Mouse (Mus musculus): ENCODE measurements at regions not wholly inside any gene's neighbourhood (a gene's known extent, or its start where the extent isn't known, plus 50 kb on each side); places are given as distances from the start of the nearest gene placed in this dataset.

DNA sequence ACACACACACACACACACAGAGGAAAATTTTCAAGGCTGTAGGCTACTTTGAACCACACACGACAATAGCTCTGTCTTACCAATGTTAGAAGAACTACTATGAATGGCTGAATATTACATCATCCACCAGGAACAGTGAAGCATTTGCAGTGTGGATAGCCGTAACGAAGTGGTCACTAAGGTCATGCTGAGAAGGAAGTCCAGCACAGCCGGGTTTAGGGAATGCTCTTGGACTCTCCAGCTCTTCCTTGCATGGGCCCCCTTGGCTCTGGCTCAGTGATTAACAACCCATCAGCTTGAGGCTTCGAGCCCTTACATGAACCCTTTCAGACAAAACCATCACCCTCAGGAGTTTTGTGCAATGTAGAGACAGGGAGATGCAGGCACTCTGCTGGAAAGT is 245.3 kb downstream of the Adamts20 start:
- DNase-seq (ENCODE audit: low read depth, low spot score) = no peak

DNA sequence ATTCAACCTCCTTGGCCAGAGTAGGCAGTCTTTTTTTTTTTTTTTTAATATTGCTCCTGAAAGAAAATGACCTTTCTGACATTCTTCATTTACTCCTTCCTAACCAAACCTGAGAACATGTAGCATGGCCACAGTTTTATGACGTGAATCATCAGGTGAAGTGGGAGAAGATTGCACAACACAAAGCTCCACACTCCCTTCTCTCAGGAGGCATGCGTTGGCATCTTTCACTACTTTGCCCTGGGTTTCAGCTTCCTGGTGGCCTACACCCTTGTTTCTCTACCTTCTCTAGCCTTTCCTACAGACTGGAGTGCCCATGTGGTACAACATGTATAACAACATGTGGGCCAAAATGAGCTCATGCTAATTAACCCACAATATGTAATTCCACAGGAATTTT is 248.5 kb downstream of the Adamts20 start:
- no peak for DNase-seq (ENCODE audit: low read depth, low spot score)

DNA sequence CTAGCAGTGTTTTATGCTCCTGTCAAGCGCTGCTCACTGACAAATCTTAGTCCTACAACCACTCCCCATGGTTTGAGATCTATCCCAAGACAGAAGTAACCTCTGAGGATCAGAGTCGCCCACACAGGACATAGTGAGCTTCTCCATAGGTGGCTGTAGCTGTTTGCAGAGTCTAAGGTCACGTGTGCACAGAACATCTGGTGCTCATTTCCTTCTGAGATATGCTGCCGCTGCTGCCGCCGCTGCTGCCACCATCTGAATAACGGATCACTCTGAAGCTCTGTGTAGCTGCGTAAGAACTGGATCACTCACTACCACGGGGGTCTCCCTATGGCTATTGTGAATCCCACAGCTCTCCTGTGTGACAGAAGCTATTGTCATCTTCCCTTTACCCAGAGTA is 250.8 kb downstream of the Adamts20 start:
- peak; percentile 64 for DNase-seq (ENCODE audit: low read depth, low spot score)

DNA sequence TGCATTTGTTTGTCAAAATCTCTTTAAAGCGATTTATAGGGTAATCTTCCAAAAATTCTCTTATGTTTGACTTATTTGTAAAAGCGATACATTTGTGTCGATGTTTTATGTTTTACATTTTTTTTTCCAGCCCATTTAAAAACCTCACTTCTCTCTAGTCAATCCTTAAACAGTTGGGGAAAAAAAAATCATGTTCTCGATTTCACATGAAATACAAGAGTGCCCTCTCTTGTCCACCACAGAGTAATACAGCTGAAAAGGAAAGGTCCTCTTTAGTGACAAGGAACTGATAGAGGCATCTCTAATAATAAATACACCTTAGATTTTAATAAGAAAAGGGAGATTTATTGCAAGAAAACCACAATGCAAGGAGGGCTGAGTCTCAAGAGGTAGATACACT is 251.8 kb downstream of the Adamts20 start:
- no peak for DNase-seq (ENCODE audit: low read depth, low spot score)

DNA sequence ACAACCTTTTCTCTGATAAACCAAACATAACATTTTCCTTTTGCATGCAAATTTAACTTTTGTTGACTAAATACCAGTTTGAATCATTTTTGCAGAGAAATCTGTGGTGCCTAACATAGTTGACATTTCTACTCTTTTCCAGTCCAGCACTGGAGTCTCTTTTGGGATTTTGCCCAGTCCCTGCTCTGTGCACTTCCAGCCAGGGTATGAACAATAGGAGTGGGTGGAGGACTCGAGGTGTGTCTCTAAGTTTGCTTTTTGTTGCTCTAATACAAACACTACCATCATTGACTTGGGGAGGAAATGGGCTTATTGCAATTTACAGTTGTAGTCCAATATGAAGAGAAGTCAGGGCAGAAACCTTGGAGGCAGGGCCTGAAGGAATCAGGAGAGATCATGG is 256.7 kb downstream of the Adamts20 start:
- no peak for DNase-seq (ENCODE audit: low read depth, low spot score)

DNA sequence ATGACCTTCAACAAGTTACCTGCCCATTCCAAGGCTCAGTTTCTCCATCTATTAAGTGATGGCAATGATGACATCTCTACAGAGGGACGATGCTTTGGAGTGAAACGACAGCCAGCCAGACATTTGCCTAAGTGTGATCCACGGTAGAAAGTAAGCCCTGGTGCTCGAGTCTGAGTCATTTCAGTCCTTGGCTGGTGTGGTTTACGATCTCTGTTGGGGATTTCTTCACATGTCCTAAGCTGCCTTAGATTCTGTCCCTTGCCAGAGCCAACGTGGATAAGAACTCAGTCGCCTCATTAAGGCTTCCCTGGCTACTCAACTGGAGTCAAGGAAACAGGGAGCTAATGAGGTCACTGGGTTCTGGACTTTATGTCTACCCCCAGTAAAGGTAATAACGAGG is 258.8 kb downstream of the Adamts20 start:
- DNase-seq (ENCODE audit: low read depth, low spot score) = no peak

DNA sequence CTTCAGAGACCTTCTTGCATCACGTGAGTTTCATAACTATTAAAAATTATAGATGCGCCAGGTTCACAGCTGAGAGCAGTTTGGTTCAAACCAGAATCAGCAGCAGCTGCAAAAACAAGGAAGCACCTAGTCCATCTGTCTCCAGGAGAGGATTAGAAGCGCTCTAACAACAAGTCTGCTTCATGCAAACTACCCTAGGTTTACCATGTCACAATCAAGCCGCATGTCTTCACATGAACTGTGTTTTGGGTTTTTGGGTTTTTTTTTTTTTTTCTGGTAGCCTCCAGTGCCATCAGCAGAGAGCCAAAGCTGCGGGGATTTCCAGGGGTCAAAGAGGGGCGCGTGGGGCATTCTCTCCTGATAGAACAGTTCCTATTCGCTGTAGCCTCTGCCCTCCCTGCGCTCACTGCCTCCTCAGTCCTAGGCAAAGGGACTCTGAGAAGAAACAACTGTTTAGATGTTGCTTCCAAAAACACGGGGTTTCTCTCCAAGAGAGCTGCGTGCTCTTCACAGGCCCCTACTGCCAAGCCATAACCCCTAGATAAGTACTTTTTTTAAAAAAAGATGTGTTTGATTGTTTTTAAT is 259.8 kb downstream of the Adamts20 start:
- no peak for DNase-seq (ENCODE audit: low read depth, low spot score)

DNA sequence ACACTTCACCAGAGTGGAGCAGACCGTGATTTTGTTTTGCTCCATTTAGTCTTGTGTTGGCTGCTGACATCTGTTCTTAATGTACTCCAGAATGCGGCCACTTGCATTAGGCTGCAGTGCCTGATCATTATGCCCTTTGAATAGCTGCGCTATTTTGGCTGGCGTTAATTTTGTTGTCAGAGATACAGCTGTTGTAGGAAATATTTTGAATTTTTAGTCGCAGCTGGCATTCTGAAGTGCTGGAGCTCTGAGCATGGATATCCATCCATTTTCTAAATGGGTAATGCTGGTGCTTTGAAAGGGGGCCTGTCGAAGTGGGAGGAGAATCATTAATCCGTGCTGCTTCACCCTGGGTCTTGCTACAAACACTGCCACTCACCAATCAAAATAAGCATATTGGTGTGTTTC is 275.1 kb downstream of the Adamts20 start:
- peak; percentile 65 for DNase-seq (ENCODE audit: low read depth, low spot score)

DNA sequence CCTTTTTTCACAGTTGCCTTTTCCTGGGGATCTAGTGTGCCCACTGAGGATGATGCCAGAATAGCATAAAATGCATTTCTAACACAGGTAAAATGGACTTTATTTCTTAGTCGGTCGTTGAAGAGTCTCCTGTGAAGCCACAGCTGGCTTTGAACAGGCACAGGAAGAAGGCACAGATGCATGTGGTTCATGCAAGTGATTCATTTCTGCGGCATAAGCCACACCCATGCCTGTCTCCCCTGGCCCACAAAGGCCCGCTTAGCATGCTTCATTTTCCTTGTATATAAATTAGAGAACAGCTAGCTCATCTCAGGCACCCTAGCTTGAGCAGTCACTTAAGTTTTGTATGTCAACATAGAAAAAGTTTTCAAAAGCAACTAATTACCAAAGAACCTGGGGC is 277.6 kb downstream of the Adamts20 start:
- DNase-seq (ENCODE audit: low read depth, low spot score) = no peak

DNA sequence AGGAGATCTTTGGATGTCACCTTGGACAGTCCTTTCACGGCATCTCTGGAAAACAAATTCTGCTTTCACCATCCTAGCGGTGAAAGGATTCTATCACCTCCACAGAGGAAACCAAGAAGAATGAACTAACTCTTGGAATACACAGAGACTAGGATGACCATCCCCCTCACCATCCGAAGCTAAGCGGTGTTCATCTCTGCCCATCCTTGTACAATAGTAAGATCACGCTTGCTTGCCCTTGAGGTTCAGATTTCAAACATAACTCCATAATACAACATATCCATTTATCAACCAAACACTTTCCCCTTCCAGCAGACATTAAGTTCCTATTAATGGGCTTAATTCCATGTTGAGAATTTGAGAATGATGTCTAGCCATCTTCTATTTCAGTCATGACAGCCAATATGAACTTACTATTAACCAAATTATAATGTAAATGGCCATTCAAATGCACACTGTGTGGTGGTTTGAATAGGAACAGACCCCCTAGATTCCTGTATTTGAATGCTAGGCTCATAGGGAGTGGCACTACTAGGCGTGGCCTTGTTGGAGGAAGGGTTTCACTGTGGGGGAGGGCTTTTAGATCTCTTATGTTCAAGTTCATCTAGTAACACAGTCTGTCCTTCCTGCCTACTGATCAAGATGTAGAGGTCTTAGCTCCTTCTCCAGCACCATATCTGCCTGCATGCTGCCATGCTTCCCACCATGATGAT is 281.4 kb downstream of the Adamts20 start:
- DNase-seq (ENCODE audit: low read depth, low spot score) = no peak

DNA sequence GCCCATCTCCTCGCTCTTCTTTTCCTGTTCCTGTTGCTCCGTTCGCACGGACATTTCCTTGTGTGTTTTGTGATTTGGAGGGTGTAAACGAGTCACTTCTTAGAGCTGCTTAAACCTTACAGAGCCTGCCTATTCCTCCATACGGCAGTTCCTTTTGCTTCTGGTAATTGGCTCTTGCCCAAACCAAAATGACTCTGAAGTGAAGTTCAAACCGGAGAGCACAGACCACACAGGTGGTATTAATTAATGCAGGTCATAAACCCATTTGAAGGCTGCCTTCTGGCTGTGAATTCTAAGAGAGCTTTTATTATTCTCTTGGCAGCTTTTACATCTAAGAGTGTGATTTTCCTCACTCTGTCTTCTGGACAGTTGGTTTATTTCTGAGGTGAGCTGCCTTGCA is 291.1 kb downstream of the Adamts20 start:
- DNase-seq (ENCODE audit: low read depth, low spot score) = peak; percentile 74

DNA sequence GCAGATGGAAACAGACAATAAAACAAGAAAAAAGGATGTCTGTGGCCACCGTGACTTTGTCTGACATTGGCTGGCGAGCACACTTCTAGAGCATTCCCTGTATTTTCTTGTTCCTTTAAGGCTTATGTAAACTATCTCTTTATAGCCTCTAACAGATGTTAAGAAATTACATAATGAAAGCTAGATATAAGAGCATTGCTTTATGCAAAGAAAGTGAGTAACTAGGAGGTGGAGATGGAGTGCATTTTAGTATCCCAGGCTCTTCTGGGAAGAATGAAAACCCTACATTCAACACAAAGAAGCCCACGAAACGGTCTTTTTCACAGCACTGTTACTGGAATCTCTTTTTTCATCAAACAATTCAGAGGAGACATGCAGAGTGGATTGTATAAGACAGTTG is 304.4 kb downstream of the Adamts20 start:
- no peak for DNase-seq (ENCODE audit: low read depth, low spot score)

DNA sequence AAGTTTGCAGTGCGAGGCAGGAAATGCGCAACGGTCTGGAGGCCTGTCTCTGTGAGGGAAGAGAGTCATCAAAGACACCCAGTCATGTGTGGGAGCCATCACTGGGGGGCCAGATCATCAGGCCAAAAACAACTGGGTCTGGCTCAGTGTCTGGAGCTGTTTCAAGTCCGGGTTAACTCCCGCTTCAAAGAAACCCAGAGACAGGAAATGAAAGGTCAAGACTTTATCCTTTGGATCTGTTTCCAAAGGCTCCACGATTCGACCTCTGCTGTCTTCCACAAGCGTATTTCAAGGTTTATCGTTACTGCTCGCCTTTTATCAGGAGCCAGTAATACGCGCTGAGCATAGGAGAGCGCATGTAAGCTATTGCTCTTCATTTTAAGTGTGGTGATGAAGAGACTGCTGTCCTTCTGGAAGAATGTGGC is 325.7 kb downstream of the Adamts20 start:
- DNase-seq (ENCODE audit: low read depth, low spot score) = peak; percentile 37

DNA sequence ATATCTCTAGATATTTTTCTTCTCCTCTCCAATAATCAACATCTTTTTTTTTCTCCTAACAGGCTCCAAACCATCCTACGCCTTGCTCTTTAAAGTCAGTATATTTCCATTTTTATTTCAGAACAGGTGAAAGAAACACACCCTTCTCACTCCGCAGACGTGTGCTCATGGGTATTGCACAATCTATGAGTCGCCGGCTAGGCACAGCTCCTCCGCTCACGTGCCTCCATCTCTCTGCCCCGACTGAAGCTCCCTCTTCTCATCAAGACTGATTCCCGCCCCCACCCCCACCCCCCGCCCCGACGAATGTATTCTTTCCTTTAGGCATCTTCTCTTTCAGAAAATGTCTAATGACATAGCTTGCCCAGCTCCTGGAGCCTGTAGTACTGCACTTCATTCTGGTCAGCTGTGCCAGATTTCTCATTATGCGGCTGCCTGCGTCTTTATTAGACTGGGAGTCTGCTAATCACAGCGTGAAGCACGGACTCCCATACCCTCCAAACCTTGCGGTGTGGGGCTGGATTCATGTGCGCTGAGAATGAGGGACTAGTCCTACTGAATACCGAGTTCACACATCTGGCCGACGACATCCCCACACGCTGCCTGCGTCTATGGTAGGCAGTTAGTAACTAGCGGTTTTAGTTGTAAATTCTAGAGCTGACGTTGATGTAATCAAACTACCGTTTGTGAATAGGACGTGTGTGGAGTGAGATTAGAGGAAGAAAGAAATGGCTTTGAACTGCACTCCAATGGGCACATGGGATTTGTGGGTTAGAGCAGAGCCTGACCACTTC is 327.9 kb downstream of the Adamts20 start:
- peak; percentile 45 for DNase-seq (ENCODE audit: low read depth, low spot score)

DNA sequence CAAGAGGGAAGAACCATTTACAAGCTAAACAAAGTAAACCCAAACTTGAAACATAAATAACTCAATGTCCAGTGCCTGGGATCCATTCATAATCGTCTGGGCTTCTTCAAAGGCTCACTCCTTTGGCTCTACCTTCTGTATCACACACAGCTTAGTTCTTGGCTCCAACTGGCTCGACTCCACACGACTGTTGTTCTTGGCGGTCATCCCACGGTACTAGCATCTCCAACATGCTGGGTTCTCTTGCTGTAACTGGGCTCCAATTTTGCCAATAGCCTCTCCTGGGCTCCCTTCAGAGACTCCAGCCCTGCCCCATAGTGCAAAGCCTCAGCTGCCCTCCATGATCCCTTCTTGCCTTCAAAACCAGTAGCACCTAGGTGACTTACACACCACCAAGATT is 352.4 kb downstream of the Adamts20 start:
- no peak for DNase-seq (ENCODE audit: low read depth, low spot score)

DNA sequence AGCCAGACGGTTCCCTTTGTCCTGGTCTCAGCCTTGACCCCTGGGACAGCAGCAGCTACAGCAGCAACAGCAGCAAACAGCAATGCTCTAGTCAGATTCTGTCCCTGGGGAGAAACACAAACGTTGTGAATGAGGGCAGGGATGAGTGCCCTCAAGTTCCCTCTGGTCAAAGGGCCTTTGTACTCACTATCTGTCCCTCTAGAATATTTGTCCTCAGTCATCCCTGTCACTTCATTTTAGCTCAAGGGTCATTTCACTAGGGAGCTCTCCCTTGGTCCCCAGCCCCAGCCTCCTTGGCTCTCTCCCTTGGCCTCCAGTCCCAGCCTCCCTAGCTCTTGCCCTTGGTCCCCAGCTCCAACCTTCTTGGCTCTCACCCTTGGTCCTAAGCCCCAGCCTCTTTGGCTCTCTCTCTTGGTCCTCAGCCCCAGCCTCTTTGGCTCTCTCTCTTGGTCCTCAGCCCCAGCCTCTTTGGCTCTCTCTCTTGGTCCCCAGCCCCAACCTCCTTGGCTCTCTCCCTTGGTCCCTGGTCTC is 358.0 kb downstream of the Adamts20 start:
- DNase-seq (ENCODE audit: low read depth, low spot score) = no peak

DNA sequence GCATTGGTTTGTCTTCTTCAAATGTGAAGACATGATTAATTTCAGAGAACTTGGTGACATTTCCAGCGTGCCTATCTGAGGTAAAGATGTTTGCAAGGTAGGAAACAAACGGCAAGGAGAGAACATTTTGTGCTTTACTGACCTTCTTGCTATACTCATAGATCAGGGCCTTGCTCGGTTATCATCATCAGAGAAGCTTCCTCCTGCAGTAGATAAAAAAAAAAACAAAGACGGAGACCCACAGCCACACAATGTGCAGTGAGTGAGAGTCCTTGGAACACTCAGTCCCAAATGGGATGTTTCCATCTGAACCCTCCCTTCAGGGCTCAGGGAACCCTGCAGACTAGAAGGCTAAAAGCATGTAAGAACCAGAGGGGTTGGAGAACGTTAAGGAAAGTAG is 374.6 kb downstream of the Adamts20 start:
- no peak for DNase-seq (ENCODE audit: low read depth, low spot score)

DNA sequence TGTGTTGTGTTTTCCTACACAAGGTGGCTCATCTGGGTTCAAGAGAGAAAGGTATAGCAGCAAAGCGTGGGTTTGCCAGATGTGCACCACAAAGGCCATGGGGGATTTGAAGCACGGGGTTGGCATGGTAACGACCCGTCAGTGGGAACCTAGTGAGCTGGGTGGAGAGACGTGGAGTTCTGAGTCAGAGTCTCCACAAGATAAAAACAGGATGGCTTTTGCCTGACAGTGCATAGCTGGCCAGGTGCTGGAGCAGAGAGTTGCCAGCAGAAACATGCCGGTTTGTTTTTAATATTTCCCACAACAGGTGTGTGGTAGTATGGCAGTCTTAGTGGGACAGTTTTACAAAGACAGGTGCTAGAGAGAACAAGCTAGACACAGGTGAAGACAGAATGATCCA is 375.4 kb downstream of the Adamts20 start:
- peak; percentile 14 for DNase-seq (ENCODE audit: low read depth, low spot score)

DNA sequence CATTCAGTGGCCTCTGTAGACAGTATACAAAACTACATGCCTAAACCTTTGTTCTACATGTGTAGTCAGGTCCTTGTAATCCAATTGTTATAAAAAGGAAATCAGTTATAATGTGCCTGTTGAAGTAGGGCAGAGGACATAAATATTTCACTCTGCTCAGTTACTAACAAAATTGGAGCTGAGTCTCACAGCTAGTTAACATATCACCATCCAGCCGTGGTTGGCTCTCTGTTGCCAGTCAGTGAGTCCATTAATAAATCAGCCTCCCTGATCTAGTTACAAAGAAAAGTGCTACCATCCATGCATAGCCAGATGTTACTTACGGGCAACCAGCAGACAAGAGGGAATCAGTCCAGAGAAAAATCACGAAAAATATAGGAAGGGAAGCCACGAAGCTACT is 382.8 kb downstream of the Adamts20 start:
- no peak for DNase-seq (ENCODE audit: low read depth, low spot score)

DNA sequence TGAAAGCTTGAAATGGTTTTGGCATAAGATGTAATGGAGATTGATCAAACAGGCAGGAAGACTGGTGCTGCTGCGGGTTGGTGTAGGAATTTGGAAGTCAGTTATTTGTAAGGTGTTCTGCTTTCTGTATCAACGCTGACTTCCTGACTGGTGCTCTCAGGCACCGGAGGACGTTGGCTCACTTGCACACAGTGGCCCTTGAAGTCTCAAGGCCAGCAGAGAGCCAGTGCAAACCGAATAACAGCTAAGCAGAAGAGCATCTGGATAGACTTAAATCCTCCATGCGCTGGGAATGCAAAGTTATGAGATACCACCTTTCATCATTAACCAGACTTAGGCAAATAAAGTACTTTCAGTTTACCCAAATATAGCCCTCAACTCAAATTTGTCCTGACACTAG is 388.2 kb downstream of the Adamts20 start:
- no peak for DNase-seq (ENCODE audit: low read depth, low spot score)

DNA sequence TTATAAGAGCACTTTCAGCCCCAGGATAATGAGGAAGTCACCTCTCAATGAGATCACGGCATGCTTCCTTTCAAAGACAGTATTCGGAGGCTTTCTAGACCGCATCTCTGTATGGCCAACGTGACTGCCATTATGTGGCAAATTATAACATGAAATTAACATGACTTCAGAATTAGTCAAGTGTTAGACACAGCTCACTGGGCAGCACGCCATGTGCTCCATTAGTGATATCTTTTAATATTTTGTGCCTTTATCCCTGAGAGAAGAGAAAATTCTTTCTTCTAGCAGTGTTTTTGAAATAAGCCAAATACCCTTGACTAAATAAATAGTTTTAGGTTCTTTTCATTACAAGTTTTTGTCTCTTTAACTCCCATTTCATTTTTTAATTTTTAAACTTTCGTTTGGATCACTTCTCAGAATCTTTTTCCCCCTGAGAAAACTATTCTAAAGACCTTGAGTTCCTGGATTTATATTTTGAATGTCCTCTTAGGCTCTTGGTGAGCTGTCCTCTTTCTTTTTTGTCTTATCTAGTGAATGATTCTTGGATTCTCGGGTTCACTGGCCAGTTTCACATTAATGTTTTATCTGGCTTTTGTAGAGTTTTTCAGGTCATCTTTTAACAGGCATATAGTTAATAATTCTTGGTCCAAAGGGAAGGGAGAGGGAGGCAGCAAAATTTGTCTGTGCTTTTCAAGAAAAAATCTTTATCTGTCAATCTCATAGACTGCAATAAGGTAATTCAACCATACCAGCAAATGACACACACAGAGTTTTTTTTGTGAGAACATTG is 390.9 kb downstream of the Adamts20 start:
- DNase-seq (ENCODE audit: low read depth, low spot score) = no peak

DNA sequence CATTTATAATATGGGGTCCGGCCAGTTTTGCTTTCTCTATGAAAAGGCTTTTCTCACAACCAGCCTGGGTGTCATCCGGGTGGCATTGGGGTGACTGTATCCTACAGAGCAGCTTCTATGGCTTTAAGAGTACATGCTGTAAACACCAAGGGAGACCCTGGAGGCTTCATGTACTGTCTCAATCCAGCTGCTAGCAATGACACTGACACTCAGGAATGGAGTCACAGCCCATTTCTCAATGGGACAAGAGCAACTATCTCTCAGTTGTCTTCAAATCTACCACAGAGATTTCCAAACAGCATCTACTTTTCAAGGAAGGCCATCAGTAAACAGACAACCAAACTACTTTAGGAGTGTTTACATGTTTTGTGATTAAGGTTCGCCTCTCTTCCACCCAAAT is 397.5 kb downstream of the Adamts20 start:
- no peak for DNase-seq (ENCODE audit: low read depth, low spot score)

Data from forelimb bud, embryonic 11.5 days (tissue).